Mouse (Mus musculus) liver, adult 2 months (tissue): Measurements from ENCODE around the gene Cbx8.

Experiments
- CTCF ChIP-seq: fragments of 200-500 bp; IDR thresholded peaks from 2 replicates; pipeline ENCODE4 v1.5.1; 2011; ENCODE audit warnings: low read depth, low read length, control low read depth
- POLR2A ChIP-seq: fragments of 200-500 bp; IDR thresholded peaks from 2 replicates; pipeline ENCODE4 v1.6.1; 2011; ENCODE audit warnings: low read length, control low read depth; ENCODE audit not compliant: insufficient read depth; ENCODE audit errors: extremely low read depth

GRCm38 (mm10) chr11:119035094-119035685 is 5.6 kb downstream of the Cbx8 start:
- no peak for TF ChIP-seq CTCF
- TF ChIP-seq POLR2A = no peak
